Mouse (Mus musculus) mesoderm, embryonic 11.5 days (tissue): ENCODE measurements around the gene Pdzd2.

Experiments
- DNase-seq: peaks from one replicate; pipeline ENCODE4 v3.0.0-alpha.2; 2012; ENCODE audit warnings: low read depth, low spot score

The Pdzd2 gene

DNA sequence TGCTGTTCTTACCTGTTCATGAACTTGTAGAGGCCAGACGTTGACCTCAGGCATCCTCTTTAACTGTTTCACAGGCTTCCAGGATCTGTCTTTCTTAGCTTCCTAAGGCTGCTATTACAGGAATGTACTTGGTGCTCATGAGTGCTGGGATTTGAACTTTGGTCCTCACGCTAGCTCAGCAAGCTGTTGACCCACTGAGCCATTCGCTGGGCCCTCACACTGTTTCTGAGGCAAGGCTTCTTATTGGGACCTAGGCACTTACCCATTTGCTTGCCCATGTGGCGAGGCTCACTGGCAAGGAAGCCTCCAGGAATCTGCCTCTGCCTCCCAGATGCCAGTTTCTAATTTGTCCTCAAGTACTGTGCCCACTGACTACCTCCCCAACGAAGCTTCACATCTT is 419.8 kb downstream of the Pdzd2 start:
- no peak for DNase-seq

DNA sequence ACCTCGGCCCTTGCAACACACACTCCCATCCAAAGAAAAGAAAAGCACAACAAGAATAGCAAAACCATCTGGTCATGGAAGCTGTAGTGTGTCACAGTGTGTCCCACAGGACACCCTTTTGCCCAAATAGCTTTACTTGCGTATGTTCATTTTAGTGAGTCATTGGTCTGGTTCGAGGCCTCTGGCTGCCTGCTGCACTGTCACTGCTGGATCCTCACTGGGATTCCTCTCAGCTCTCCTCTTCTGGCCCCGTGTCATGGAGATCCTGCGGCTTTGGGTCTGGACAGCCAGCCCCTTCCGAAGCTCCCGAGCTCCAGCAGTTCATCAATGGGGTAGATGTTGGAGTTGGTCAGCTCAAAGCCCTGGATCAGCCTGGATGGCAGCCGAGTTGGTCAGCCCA is 421.3 kb downstream of the Pdzd2 start:
- DNase-seq, result no peak

DNA sequence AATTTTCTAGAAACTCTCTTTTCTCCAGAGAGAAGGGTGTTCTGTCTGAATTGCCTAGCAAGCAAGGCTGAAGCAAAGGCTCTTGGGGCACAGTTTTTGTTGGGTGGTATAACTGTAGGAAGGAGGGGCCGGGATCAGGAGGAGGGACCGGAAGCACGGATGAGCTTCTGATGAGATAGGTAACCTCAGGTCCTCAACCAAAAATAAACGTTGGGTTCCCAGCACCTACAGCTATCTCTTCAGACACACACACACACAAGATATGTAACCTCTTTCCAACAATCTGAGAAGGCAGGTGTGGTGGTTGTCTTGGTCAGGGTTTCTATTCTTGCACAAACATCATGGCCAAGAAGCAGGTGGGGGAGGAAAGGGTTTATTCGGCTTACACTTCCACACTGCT is 422.4 kb downstream of the Pdzd2 start:
- DNase-seq, result no peak

DNA sequence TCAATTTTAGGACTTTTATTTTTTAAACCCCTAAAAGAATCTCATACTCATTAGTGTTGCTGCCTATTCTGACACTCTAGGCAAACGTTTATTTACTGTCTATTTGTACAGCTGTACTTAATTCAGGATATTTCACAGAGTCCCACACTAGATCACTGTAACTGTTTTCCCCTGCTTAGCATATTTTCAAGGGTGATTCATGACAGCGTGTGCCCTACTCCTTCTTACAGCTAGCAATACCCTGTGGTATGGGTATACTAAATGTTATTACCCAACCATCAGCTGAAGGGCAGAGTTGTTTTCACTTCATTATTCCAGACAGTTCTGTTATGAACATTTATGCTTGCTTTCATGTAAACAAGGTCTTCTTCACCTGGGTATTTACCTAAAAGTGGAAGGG is 423.7 kb downstream of the Pdzd2 start:
- DNase-seq, result no peak

GRCm38 (mm10) chr15:12314584-12314983 is 425.1 kb downstream of the Pdzd2 start:
- no peak for DNase-seq

- DNase-seq, result no peak
These were observed 426.5 kb downstream of the Pdzd2 start for GRCm38 (mm10) chr15:12313255-12313654.

DNA sequence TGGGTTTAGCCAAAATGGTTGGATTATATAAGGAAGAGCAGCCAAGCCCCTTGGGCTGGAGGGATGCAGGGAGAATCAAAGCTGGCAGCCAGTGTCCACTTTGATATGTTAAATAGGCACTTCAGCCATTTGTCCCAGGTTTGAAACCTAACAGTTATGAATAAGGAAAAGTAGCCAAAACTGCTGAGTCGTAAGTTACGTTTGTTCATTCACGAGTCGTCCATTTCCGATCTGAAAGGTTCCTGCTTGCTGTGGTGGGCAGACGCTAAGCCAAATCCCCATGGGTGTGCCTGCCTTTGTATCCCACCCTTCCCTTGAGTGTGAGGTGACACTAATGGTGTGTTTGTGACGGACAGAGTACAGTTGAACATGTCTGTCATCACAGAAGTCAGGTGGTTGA is 428.3 kb downstream of the Pdzd2 start:
- DNase-seq, result no peak

DNA sequence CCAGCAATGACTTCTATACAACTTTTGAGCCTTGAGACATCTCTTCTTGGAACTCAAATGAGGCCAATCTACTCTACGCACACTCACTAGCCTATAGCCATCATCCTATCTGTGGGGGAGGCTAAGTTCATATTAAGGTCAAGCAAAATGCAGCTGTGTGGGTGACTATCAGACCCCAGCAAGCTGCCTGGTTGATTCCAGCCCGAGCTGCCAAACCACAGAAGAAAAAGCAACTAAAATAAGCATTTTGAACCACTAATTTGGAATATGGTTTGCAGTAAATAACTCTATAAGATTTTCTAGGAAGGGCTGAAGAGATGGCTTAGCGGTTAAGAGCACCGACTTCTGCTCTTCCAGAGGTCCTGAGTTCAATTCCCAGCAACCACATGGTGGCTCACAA is 429.0 kb downstream of the Pdzd2 start:
- DNase-seq, result no peak
